Mouse (Mus musculus) lung, postnatal 0 days (tissue): ENCODE measurements around the gene Rara.

Experiments used
- CTCF ChIP-seq: IDR thresholded peaks from 2 replicates; pipeline ENCODE4 v1.5.1; 2016; ENCODE audit warnings: antibody characterized with exemption, mild to moderate bottlenecking
- EP300 ChIP-seq: IDR thresholded peaks from 2 replicates; pipeline ENCODE4 v1.6.1; 2016; ENCODE audit warnings: antibody characterized with exemption, mild to moderate bottlenecking, control low read depth

- no peak for TF ChIP-seq CTCF
- no peak for TF ChIP-seq EP300
These were observed 41.3 kb downstream of the Rara start for GRCm38 (mm10) chr11:98968716-98969495.
